Mouse (Mus musculus) megakaryocyte-erythroid progenitor cell, adult 5-6 weeks (primary cell): Measurements from ENCODE around the gene Olfr693. TPM values are rescaled to one million over a fixed set of nuclear protein-coding genes. Genes with fewer than 3 reads are reported as not detected.
"Not testable (repeated sequence)": the region's sequence is repeated elsewhere in the genome, so short reads cannot be mapped to it uniquely, and the experiment has no call there.

Experiments
- ATAC-seq: replicated peaks from 2 replicates; pipeline ENCODE4 v1.8.0; 2016; ENCODE audit warnings: mild to moderate bottlenecking, inconsistent platforms; ENCODE audit not compliant: severe bottlenecking, poor library complexity, low FRiP score, low TSS enrichment
- total RNA-seq, 2 experiments: library from RNA; stranded (forward) in 1 of 2; stranded (reverse) in 1 of 2; fragments of 200-1000, 215-1000 nt in 1 of 2; fragments of >200 nt in 1 of 2; fragmentation: Nextera tagmentation in 1 of 2; gene quantifications; 2 replicates each; pipeline ENCODE4 v1.2.3; 2014 to 2017

The Olfr693 gene
- total RNA-seq (2014; fragmentation: Nextera tagmentation): not detected in 2 replicates
- not detected in 2 replicates for total RNA-seq (2017)

DNA sequence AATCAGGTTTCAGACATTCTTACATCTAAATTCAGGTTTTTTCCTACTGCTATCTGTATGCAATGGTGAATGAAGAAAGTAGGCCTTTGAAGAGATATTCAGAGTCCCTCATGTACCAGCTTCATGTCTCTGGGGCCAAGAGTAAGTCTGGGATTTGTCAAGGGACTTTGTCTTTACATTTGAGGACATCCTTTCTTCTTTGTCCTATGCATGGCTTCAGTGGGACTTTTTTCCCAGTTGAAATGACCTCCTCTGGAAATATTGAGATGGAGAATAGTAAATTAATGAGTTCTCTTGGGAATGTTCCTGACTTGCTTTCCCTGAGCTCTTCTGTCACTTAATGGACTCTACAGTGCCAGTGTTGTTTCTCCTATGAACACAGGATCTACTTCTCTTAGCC lies at the start of gene Olfr693:
Olfr693 (minus strand) TSS at position 101 of the 400 bp plus-strand sequence.
- ATAC-seq: no peak

DNA sequence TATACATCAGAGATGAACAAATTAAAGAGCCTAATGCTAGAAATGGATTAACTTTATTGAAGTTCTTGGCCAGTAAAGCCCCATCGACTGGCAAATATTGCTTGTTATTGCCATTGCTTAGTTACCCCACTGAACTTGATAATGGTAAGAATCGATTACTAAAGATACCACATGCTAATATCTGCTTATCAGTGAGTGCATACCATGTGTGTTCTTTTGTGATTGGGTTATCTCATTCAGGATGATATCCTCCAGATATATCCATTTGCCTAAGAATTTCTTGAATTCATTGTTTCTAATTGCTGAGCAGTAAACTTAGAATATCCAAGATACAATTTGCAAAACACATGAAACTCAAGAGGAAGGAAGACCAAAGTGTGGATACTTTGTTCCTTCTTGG lies 45.3 kb upstream of the Olfr693 start:
- not testable (repeated sequence) for ATAC-seq

- no peak for ATAC-seq
Measured at GRCm38 (mm10) chr7:106716296-106716695, 35.9 kb upstream of the Olfr693 start, which contains the start of gene Olfr695. Gene Olfr695 (minus strand): TSS chr7:106716396.

GRCm38 (mm10) chr7:106711463-106711862 lies 31.1 kb upstream of the Olfr693 start:
- no peak for ATAC-seq

GRCm38 (mm10) chr7:106707705-106708104 lies 27.3 kb upstream of the Olfr693 start:
- not testable (repeated sequence) for ATAC-seq

DNA sequence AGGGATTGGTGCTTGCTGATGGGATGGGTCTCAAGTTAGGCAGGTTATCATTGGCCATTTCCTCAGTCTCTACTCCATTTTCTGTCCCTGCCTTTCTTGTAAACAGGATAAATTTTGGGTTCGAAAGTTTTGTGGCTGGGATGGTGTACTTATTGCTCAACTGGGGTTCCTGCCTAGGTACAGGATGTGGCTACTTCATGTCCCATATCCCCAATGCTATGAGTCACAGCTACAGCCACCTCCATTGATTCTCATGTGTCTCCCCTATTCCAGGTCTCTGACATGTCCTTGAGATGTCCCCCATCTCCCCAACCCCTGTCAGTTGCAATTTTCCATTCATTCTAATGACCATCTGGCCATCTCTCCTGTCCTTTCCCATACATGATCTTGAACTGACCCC lies 16.5 kb upstream of the Olfr693 start:
- ATAC-seq: no peak

GRCm38 (mm10) chr7:106692976-106693375 lies 12.6 kb upstream of the Olfr693 start:
- no peak for ATAC-seq

GRCm38 (mm10) chr7:106691714-106692113 lies 11.3 kb upstream of the Olfr693 start, which contains the start of gene Olfr694:
Gene Olfr694 (minus strand): TSS chr7:106691814.
- ATAC-seq: no peak

GRCm38 (mm10) chr7:106685382-106685781 lies 5.0 kb upstream of the Olfr693 start:
- ATAC-seq: no peak

DNA sequence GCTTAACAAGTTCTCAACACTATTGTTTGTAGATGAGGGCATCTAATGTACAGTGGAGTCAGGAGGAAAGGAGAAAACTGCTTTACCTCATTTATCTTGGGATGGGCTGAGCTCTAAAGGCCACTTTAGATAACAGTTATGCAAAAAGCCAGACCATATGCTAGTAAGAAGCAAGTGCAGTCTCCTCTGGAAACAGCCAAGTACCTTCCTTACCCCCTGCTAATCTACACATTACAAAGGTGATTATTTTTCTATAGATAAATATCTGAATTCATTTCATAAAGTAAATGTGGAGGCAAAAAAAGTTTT lies 28.1 kb downstream of the Olfr693 start:
- peak; percentile 68 for ATAC-seq

GRCm38 (mm10) chr7:106651555-106652343 lies 28.6 kb downstream of the Olfr693 start:
- peak; percentile 82 for ATAC-seq

DNA sequence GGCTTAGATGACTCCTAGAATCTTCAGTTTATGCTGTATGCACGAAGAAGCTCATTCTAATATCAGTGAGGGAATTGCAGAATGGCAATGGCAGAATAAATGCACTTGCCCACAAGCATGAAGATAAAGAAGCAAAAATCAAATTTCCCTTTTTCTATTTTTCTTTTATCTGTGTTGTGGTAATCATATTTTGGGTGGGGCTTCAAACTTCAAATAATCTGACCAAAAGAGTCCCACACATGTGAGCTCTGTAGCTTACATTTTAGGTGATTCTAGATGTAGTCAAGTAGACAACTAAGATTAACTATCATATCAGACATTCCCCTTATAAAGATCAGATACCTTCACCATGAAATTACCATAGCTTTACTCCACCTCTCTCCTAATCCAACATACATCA lies 30.6 kb downstream of the Olfr693 start:
- no peak for ATAC-seq

- no peak for ATAC-seq
Measured at GRCm38 (mm10) chr7:106645261-106645660, 35.1 kb downstream of the Olfr693 start.

GRCm38 (mm10) chr7:106644222-106644870 lies 36.0 kb downstream of the Olfr693 start:
- ATAC-seq: no peak

DNA sequence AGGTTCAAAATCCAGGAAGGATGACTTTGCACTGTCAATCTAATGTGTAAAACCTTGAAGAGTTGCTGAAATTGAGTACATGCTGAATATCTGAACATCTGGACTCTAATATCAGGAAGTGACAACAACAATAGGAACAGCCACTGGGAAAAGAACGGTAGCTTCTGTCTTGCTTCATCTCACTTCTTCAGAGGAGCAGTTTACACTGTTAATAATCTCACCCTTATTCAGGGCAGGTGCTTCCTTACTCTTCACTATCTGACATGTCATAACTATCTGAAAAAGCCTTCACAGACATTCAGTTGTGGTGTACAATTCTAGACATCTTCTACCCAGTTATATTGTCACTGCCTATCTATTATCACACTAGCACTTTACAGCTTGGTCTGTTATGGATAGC lies 39.5 kb downstream of the Olfr693 start:
- peak; percentile 92 for ATAC-seq

DNA sequence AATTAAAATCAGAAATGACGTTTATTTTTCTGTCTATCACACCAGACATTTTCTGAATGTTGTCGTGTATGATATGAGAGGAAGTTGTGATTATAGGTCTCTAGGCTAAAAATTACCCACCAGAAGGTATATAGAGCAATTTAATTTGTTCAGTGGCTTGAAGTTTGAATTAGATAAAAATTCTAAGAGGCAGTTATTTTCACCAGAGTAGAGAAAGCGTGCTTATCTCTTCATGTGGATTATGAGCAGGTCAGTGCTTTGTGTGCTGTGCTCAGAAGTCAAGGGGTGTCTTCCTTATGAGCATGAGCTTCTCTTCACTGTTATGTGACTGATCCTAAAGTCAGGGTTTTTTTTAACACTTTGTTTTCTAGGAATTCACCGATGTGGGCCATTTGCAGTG lies 44.8 kb downstream of the Olfr693 start:
- peak; percentile 91 for ATAC-seq

Other genes starting within 250 kb of the Olfr693 start
- not detected in 2 replicates for gene Olfr694, start 11.2 kb upstream of the Olfr693 start, total RNA-seq (2014; fragmentation: Nextera tagmentation)
- not detected in 2 replicates for gene Olfr694, start 11.2 kb upstream of the Olfr693 start, total RNA-seq (2017)
- not detected in 2 replicates for gene Olfr695, start 35.8 kb upstream of the Olfr693 start, total RNA-seq (2014; fragmentation: Nextera tagmentation)
- gene Olfr695, start 35.8 kb upstream of the Olfr693 start, total RNA-seq (2017): not detected in 2 replicates
- not detected in 2 replicates for gene Olfr697, start 61.9 kb upstream of the Olfr693 start, total RNA-seq (2014; fragmentation: Nextera tagmentation)
- not detected in 2 replicates for gene Olfr697, start 61.9 kb upstream of the Olfr693 start, total RNA-seq (2017)
- gene Olfr698, start 74.8 kb upstream of the Olfr693 start, total RNA-seq (2014; fragmentation: Nextera tagmentation): not detected in 2 replicates
- not detected in 2 replicates for gene Olfr698, start 74.8 kb upstream of the Olfr693 start, total RNA-seq (2017)
- not detected in 2 replicates for gene Olfr699, start 112.6 kb upstream of the Olfr693 start, total RNA-seq (2014; fragmentation: Nextera tagmentation)
- not detected in 2 replicates for gene Olfr699, start 112.6 kb upstream of the Olfr693 start, total RNA-seq (2017)
- gene Olfr700, start 128.2 kb upstream of the Olfr693 start, total RNA-seq (2014; fragmentation: Nextera tagmentation): not detected in 2 replicates
- not detected in 2 replicates for gene Olfr700, start 128.2 kb upstream of the Olfr693 start, total RNA-seq (2017)
- not detected in 2 replicates for gene Olfr701, start 133.5 kb upstream of the Olfr693 start, total RNA-seq (2014; fragmentation: Nextera tagmentation)
- not detected in 2 replicates for gene Olfr701, start 133.5 kb upstream of the Olfr693 start, total RNA-seq (2017)
- not detected in 2 replicates for gene Olfr702, start 153.3 kb upstream of the Olfr693 start, total RNA-seq (2014; fragmentation: Nextera tagmentation)
- gene Olfr702, start 153.3 kb upstream of the Olfr693 start, total RNA-seq (2017): not detected in 2 replicates
- not detected in 2 replicates for gene Olfr703, start 162.8 kb upstream of the Olfr693 start, total RNA-seq (2014; fragmentation: Nextera tagmentation)
- gene Olfr703, start 162.8 kb upstream of the Olfr693 start, total RNA-seq (2017): not detected in 2 replicates
- not detected in 2 replicates for gene Olfr704, start 182.6 kb upstream of the Olfr693 start, total RNA-seq (2014; fragmentation: Nextera tagmentation)
- not detected in 2 replicates for gene Olfr704, start 182.6 kb upstream of the Olfr693 start, total RNA-seq (2017)
- gene Olfr705, start 196.3 kb upstream of the Olfr693 start, total RNA-seq (2014; fragmentation: Nextera tagmentation): not detected in 2 replicates
- gene Olfr705, start 196.3 kb upstream of the Olfr693 start, total RNA-seq (2017): not detected in 2 replicates
- gene Olfr706, start 207.6 kb upstream of the Olfr693 start, total RNA-seq (2014; fragmentation: Nextera tagmentation): not detected in 2 replicates
- not detected in 2 replicates for gene Olfr706, start 207.6 kb upstream of the Olfr693 start, total RNA-seq (2017)
- gene Olfr707, start 220.7 kb upstream of the Olfr693 start, total RNA-seq (2014; fragmentation: Nextera tagmentation): not detected in 2 replicates
- gene Olfr707, start 220.7 kb upstream of the Olfr693 start, total RNA-seq (2017): not detected in 2 replicates
- not detected in 2 replicates for gene Olfr1532-ps1, start 227.4 kb upstream of the Olfr693 start, total RNA-seq (2014; fragmentation: Nextera tagmentation)
- not detected in 2 replicates for gene Olfr1532-ps1, start 227.4 kb upstream of the Olfr693 start, total RNA-seq (2017)